Mouse (Mus musculus): ENCODE results near the gene AW011738.

GRCm38 (mm10) chr4:156154771-156155170, 48.3 kb upstream of the AW011738 start:
- TF ChIP-seq POLR2A (IDR thresholded peaks at IDR 0.05; ENCODE audit: insufficient read depth, low read depth, low read length) (no peak), CTCF (IDR thresholded peaks at IDR 0.05) (no peak), EP300 (IDR thresholded peaks at IDR 0.05; ENCODE audit: insufficient read depth, low read depth, low read length) (no peak)
